Mouse (Mus musculus): ENCODE data around the gene Auts2. TPM values are rescaled to one million over a fixed set of nuclear protein-coding genes. Genes with fewer than 3 reads are reported as not detected.

Auts2 gene
- polyA plus RNA-seq, 2 experiments: 38.3 to 50.8 TPM

- no peak overlapping the region for H3K27ac ChIP-seq (replicated peaks; ENCODE audit: low read depth, low read length)
- H3K9me3 ChIP-seq (ENCODE audit: control insufficient read depth, low read length): no peaks in the 10 kb centered on the region
- DNase-seq (ENCODE audit: low spot score): peak; percentile 27
- peak overlapping the region; percentile 22; the same call in 1 of the 2 replicates for H3K9ac ChIP-seq (ENCODE audit: low read depth, low read length, severe bottlenecking)
- peaks cover 12% of the 10 kb centered on the region for H3K4me1 ChIP-seq (ENCODE audit: control insufficient read depth, insufficient read depth, low read length)
- no peaks in the 10 kb centered on the region for H3K36me3 ChIP-seq (ENCODE audit: control insufficient read depth, insufficient read depth, low read length)
- peak overlapping the region; percentile 73 for H3K4me2 ChIP-seq (replicated peaks; ENCODE audit: low read depth, low read length, severe bottlenecking)
- H3K4me3 ChIP-seq (replicated peaks; ENCODE audit: low read length): peak overlapping the region; percentile 33
- no peak for TF ChIP-seq POLR2A (IDR thresholded peaks at IDR 0.05; ENCODE audit: borderline replicate concordance, extremely low read depth, insufficient read depth, insufficient read length)
- no peaks in the 10 kb centered on the region for H3K27me3 ChIP-seq (ENCODE audit: control insufficient read depth, insufficient read depth, low read length)
- 1% methylated on average over 40 of the region's 40 CpGs for WGBS
- ATAC-seq (ENCODE audit: low FRiP score, low read depth): peak; percentile 55; the same call in 1 of the 2 replicates
Measured at GRCm38 (mm10) chr5:131616113-131616876, 926.8 kb downstream of the Auts2 start.

GRCm38 (mm10) chr5:131614238-131614637 is 928.9 kb downstream of the Auts2 start:
- Histone ChIP-seq H3K9ac (ENCODE audit: low read depth, low read length, severe bottlenecking) (no peak overlapping the region), H3K4me1 (ENCODE audit: control insufficient read depth, insufficient read depth, low read length) (peaks cover 12% of the 10 kb centered on the region), H3K36me3 (ENCODE audit: control insufficient read depth, insufficient read depth, low read length) (no peaks in the 10 kb centered on the region), H3K4me3 (replicated peaks; ENCODE audit: low read length) (0 out of 2 replicates have a peak overlapping the region, but pooled peaks have one; percentile 1), H3K9me3 (ENCODE audit: control insufficient read depth, low read length) (no peaks in the 10 kb centered on the region), H3K27me3 (ENCODE audit: control insufficient read depth, insufficient read depth, low read length) (no peaks in the 10 kb centered on the region), H3K27ac (replicated peaks; ENCODE audit: low read depth, low read length) (no peak overlapping the region), H3K4me2 (replicated peaks; ENCODE audit: low read depth, low read length, severe bottlenecking) (0 out of 2 replicates have a peak overlapping the region, but pooled peaks have one; percentile 8)
- 88% methylated on average over 2 of the region's 2 CpGs for WGBS
- no peak for TF ChIP-seq POLR2A (IDR thresholded peaks at IDR 0.05; ENCODE audit: borderline replicate concordance, extremely low read depth, insufficient read depth, insufficient read length)
- DNase-seq (ENCODE audit: low spot score): no peak
- ATAC-seq (ENCODE audit: low FRiP score, low read depth): no peak

- ATAC-seq (ENCODE audit: low FRiP score, low read depth): no peak
- H3K36me3 ChIP-seq (ENCODE audit: control insufficient read depth, insufficient read depth, low read length): no peaks in the 10 kb centered on the region
- peaks cover 12% of the 10 kb centered on the region for H3K4me1 ChIP-seq (ENCODE audit: control insufficient read depth, insufficient read depth, low read length)
- DNase-seq (ENCODE audit: low spot score): no peak
- no peak overlapping the region for H3K9ac ChIP-seq (ENCODE audit: low read depth, low read length, severe bottlenecking)
- no peak for TF ChIP-seq POLR2A (IDR thresholded peaks at IDR 0.05; ENCODE audit: borderline replicate concordance, extremely low read depth, insufficient read depth, insufficient read length)
- H3K9me3 ChIP-seq (ENCODE audit: control insufficient read depth, low read length): no peaks in the 10 kb centered on the region
- H3K27me3 ChIP-seq (ENCODE audit: control insufficient read depth, insufficient read depth, low read length): no peaks in the 10 kb centered on the region
- H3K27ac ChIP-seq (replicated peaks; ENCODE audit: low read depth, low read length): no peak overlapping the region
- H3K4me3 ChIP-seq (replicated peaks; ENCODE audit: low read length): no peak overlapping the region
- WGBS: 45% methylated on average over 3 of the region's 3 CpGs
- H3K4me2 ChIP-seq (replicated peaks; ENCODE audit: low read depth, low read length, severe bottlenecking): no peak overlapping the region
Measured at GRCm38 (mm10) chr5:131613301-131613700, 929.8 kb downstream of the Auts2 start.

- Histone ChIP-seq H3K4me1 (ENCODE audit: control insufficient read depth, insufficient read depth, low read length) (peaks cover 4% of the 10 kb centered on the region), H3K4me2 (replicated peaks; ENCODE audit: low read depth, low read length, severe bottlenecking) (no peak overlapping the region), H3K4me3 (replicated peaks; ENCODE audit: low read length) (no peak overlapping the region), H3K27me3 (ENCODE audit: control insufficient read depth, insufficient read depth, low read length) (no peaks in the 10 kb centered on the region), H3K36me3 (ENCODE audit: control insufficient read depth, insufficient read depth, low read length) (no peaks in the 10 kb centered on the region), H3K9me3 (ENCODE audit: control insufficient read depth, low read length) (no peaks in the 10 kb centered on the region), H3K9ac (ENCODE audit: low read depth, low read length, severe bottlenecking) (no peak overlapping the region), H3K27ac (replicated peaks; ENCODE audit: low read depth, low read length) (no peak overlapping the region)
- no peak for TF ChIP-seq POLR2A (IDR thresholded peaks at IDR 0.05; ENCODE audit: borderline replicate concordance, extremely low read depth, insufficient read depth, insufficient read length)
- 75% methylated on average over 10 of the region's 10 CpGs for WGBS
- ATAC-seq (ENCODE audit: low FRiP score, low read depth) (no peak), DNase-seq (ENCODE audit: low spot score) (no peak)
Measured at GRCm38 (mm10) chr5:131610702-131611101, 932.4 kb downstream of the Auts2 start.

GRCm38 (mm10) chr5:131606786-131607185 is 936.4 kb downstream of the Auts2 start:
- H3K4me2 ChIP-seq (replicated peaks; ENCODE audit: low read depth, low read length, severe bottlenecking): no peak overlapping the region
- no peak for DNase-seq (ENCODE audit: low spot score)
- H3K27ac ChIP-seq (replicated peaks; ENCODE audit: low read depth, low read length): no peak overlapping the region
- no peak overlapping the region for H3K4me3 ChIP-seq (replicated peaks; ENCODE audit: low read length)
- TF ChIP-seq POLR2A (IDR thresholded peaks at IDR 0.05; ENCODE audit: borderline replicate concordance, extremely low read depth, insufficient read depth, insufficient read length): no peak
- no peaks in the 10 kb centered on the region for H3K36me3 ChIP-seq (ENCODE audit: control insufficient read depth, insufficient read depth, low read length)
- no peak for ATAC-seq (ENCODE audit: low FRiP score, low read depth)
- H3K9ac ChIP-seq (ENCODE audit: low read depth, low read length, severe bottlenecking): no peak overlapping the region
- H3K4me1 ChIP-seq (ENCODE audit: control insufficient read depth, insufficient read depth, low read length): peaks cover 3% of the 10 kb centered on the region; the same call in 1 of the 2 replicates
- no peaks in the 10 kb centered on the region for H3K27me3 ChIP-seq (ENCODE audit: control insufficient read depth, insufficient read depth, low read length)
- 85% methylated on average over 5 of the region's 5 CpGs for WGBS
- H3K9me3 ChIP-seq (ENCODE audit: control insufficient read depth, low read length): no peaks in the 10 kb centered on the region

Data from limb, embryonic 14.5 days (tissue).